Mouse (Mus musculus) CH12.LX (cell line): ENCODE data around the gene Pold1. TPM values are rescaled to one million over a fixed set of nuclear protein-coding genes. Genes with fewer than 3 reads are reported as not detected.

ENCODE experiments used
- DNase-seq: peaks from one replicate; pipeline ENCODE4 v3.0.0-alpha.2; 2013; ENCODE audit errors: extremely low read depth
- H3K27ac ChIP-seq: 2 replicates; pipeline ENCODE4 v1.5.1; 2012; ENCODE audit warnings: low read depth, mild to moderate bottlenecking, control low read depth, moderate library complexity; ENCODE audit not compliant: insufficient read depth
- H3K27me3 ChIP-seq: replicated peaks from 2 replicates; pipeline ENCODE3; 2012; ENCODE audit warnings: inconsistent platforms
- H3K36me3 ChIP-seq, 2 experiments: replicated peaks in 1 of 2; 2 replicates each; pipeline versions ENCODE3 to v1.6.1; 2012; ENCODE audit warnings: inconsistent platforms in 1 of 2, low read length in 1 of 2, mild to moderate bottlenecking in 1 of 2, mixed read lengths in 1 of 2, moderate library complexity in 1 of 2; ENCODE audit not compliant: control insufficient read depth in 1 of 2, insufficient read depth in 1 of 2
- H3K4me1 ChIP-seq, 2 experiments: 2 replicates each; pipeline ENCODE4 v1.6.1; 2012; ENCODE audit warnings: inconsistent platforms in 1 of 2, moderate library complexity in 1 of 2; ENCODE audit not compliant: insufficient read depth in 2 of 2, control insufficient read depth in 1 of 2
- H3K4me2 ChIP-seq: 2 replicates; pipeline ENCODE4 v1.6.1; 2012; ENCODE audit warnings: low read depth, mild to moderate bottlenecking, control low read depth; ENCODE audit not compliant: poor library complexity, insufficient read depth, severe bottlenecking
- H3K4me3 ChIP-seq, 3 experiments: fragments of 150-350 bp in 1 of 3; sonication (generic) in 1 of 3; replicated peaks in 1 of 3; 2 replicates each; pipeline versions ENCODE3 to v1.5.1; 2011 to 2012; ENCODE audit warnings: low read depth in 2 of 3, low read length in 2 of 3, mild to moderate bottlenecking in 2 of 3, moderate library complexity in 2 of 3, control low read depth in 1 of 3, improper control_type of control experiment in 1 of 3, inconsistent platforms in 1 of 3, mixed read lengths in 1 of 3; ENCODE audit not compliant: poor library complexity in 1 of 3
- H3K79me2 ChIP-seq: replicated peaks from 2 replicates; pipeline ENCODE4 v1.6.1; 2012; ENCODE audit warnings: mild to moderate bottlenecking, moderate library complexity; ENCODE audit not compliant: control insufficient read depth, poor library complexity, insufficient read depth, severe bottlenecking; ENCODE audit errors: extremely low read depth
- H3K9ac ChIP-seq: 2 replicates; pipeline ENCODE4 v1.6.1; 2012; ENCODE audit warnings: low read depth, mild to moderate bottlenecking, control low read depth, moderate library complexity; ENCODE audit not compliant: insufficient read depth
- H3K9me3 ChIP-seq: replicated peaks from 2 replicates; pipeline ENCODE3; 2012; ENCODE audit warnings: low read length, inconsistent platforms, mixed read lengths
- CHD1 ChIP-seq: IDR thresholded peaks from 2 replicates; pipeline ENCODE4 v1.6.1; 2012; ENCODE audit warnings: low read depth, low read length, improper control_type of control experiment, inconsistent platforms
- CHD2 ChIP-seq: IDR thresholded peaks from 2 replicates; pipeline ENCODE4 v1.6.1; 2011; ENCODE audit warnings: low read length, improper control_type of control experiment
- CTCF ChIP-seq, 2 experiments: IDR thresholded peaks in 1 of 2; conservative IDR thresholded peaks in 1 of 2; 2 replicates each; pipeline ENCODE4 v1.5.1; 2011 to 2012; ENCODE audit warnings: low read depth in 2 of 2, low read length in 2 of 2, improper control_type of control experiment in 1 of 2, inconsistent platforms in 1 of 2, mild to moderate bottlenecking in 1 of 2, moderate library complexity in 1 of 2
- ETS1 ChIP-seq: conservative IDR thresholded peaks from 2 replicates; pipeline ENCODE4 v1.6.1; 2012; ENCODE audit warnings: low read depth, mild to moderate bottlenecking, inconsistent platforms, low read length, improper control_type of control experiment, moderate library complexity
- GABPA ChIP-seq: IDR thresholded peaks from 2 replicates; pipeline ENCODE4 v1.6.1; 2012; ENCODE audit warnings: low read depth, low read length, improper control_type of control experiment, inconsistent platforms; ENCODE audit not compliant: insufficient replicate concordance
- HCFC1 ChIP-seq: IDR thresholded peaks from 2 replicates; pipeline ENCODE4 v1.6.1; 2012; ENCODE audit warnings: low read depth, mild to moderate bottlenecking, inconsistent platforms, low read length, improper control_type of control experiment
- JUND ChIP-seq: conservative IDR thresholded peaks from 2 replicates; pipeline ENCODE4 v1.6.1; 2011; ENCODE audit warnings: low read depth, low read length, improper control_type of control experiment
- KAT2A ChIP-seq: IDR thresholded peaks from 2 replicates; pipeline ENCODE4 v1.6.1; 2012; ENCODE audit warnings: low read length, improper control_type of control experiment, inconsistent platforms; ENCODE audit not compliant: insufficient replicate concordance
- MAX ChIP-seq: IDR thresholded peaks from 2 replicates; pipeline ENCODE4 v1.6.1; 2011; ENCODE audit warnings: low read length, improper control_type of control experiment
- MAZ ChIP-seq: IDR thresholded peaks from 2 replicates; pipeline ENCODE4 v1.6.1; 2012; ENCODE audit warnings: low read depth, mild to moderate bottlenecking, inconsistent platforms, low read length, improper control_type of control experiment, moderate library complexity
- MXI1 ChIP-seq: IDR thresholded peaks from 2 replicates; pipeline ENCODE4 v1.6.1; 2011; ENCODE audit warnings: mild to moderate bottlenecking, low read depth, low read length, improper control_type of control experiment
- MYC ChIP-seq: IDR thresholded peaks from 2 replicates; pipeline ENCODE4 v1.6.1; 2011; ENCODE audit warnings: low read depth, mild to moderate bottlenecking, improper control_type of control experiment, low read length
- NELFE ChIP-seq: IDR thresholded peaks from 2 replicates; pipeline ENCODE4 v1.6.1; 2011; ENCODE audit warnings: low read depth, low read length, improper control_type of control experiment
- NRF1 ChIP-seq: IDR thresholded peaks from 2 replicates; pipeline ENCODE4 v1.6.1; 2014; ENCODE audit warnings: low read depth, mild to moderate bottlenecking, inconsistent platforms, low read length, improper control_type of control experiment, moderate library complexity
- PAX5 ChIP-seq: IDR thresholded peaks from 2 replicates; pipeline ENCODE4 v1.6.1; 2012; ENCODE audit warnings: low read length, inconsistent platforms, mixed read lengths
- POLR2AphosphoS2 ChIP-seq: IDR thresholded peaks from 2 replicates; pipeline ENCODE4 v1.6.1; 2011; ENCODE audit warnings: low read depth, low read length, improper control_type of control experiment
- RAD21 ChIP-seq: IDR thresholded peaks from 2 replicates; pipeline ENCODE4 v1.6.1; 2011; ENCODE audit warnings: low read depth, mild to moderate bottlenecking, low read length, improper control_type of control experiment, moderate library complexity
- RCOR1 ChIP-seq: conservative IDR thresholded peaks from 2 replicates; pipeline ENCODE4 v1.6.1; 2012; ENCODE audit warnings: low read depth, mild to moderate bottlenecking, inconsistent platforms, low read length, improper control_type of control experiment
- SMC3 ChIP-seq: IDR thresholded peaks from 2 replicates; pipeline ENCODE4 v1.6.1; 2011; ENCODE audit warnings: low read depth, low read length, improper control_type of control experiment
- TBP ChIP-seq: conservative IDR thresholded peaks from 2 replicates; pipeline ENCODE4 v1.6.1; 2011; ENCODE audit warnings: low read depth, low read length, improper control_type of control experiment
- TCF12 ChIP-seq: IDR thresholded peaks from 2 replicates; pipeline ENCODE4 v1.6.1; 2014; ENCODE audit warnings: low read depth, mild to moderate bottlenecking, inconsistent platforms, low read length, improper control_type of control experiment
- USF2 ChIP-seq: conservative IDR thresholded peaks from 2 replicates; pipeline ENCODE4 v1.6.1; 2011; ENCODE audit warnings: low read depth, low read length, improper control_type of control experiment
- ZC3H11A ChIP-seq: IDR thresholded peaks from 2 replicates; pipeline ENCODE4 v1.6.1; 2012; ENCODE audit warnings: low read depth, mild to moderate bottlenecking, inconsistent platforms, low read length, improper control_type of control experiment
- ZKSCAN1 ChIP-seq: IDR thresholded peaks from 2 replicates; pipeline ENCODE4 v1.6.1; 2012; ENCODE audit warnings: low read depth, inconsistent platforms, low read length, improper control_type of control experiment, borderline replicate concordance
- ZNF384 ChIP-seq: IDR thresholded peaks from 2 replicates; pipeline ENCODE4 v1.6.1; 2012; ENCODE audit warnings: low read depth, low read length, improper control_type of control experiment, inconsistent platforms
- dilution Hi-C: fragments of 300-500 bp; cut with MboI; formaldehyde crosslinking; loops from 2 replicates; pipeline ENCODE4 v1.14.3; 2020; ENCODE audit warnings: low sequenced_read_pairs; ENCODE audit not compliant: extremely low pct_unique_long_range_greater_than_20kb, extremely low pct_ligation_motif_present
- in situ Hi-C: fragments of 300-500 bp; cut with MboI; formaldehyde crosslinking; loops from 3 replicates; pipeline ENCODE4 v1.14.3; 2019; ENCODE audit warnings: low sequenced_read_pairs, low pct_ligation_motif_present, low pct_unique_long_range_greater_than_20kb, mixed read lengths
- polyA plus RNA-seq: library from polyadenylated mRNA; unstranded; fragments of >175 nt; gene quantifications from 2 replicates; pipeline ENCODE4 v1.2.1, GENCODE M21; 2012; ENCODE audit warnings: low read depth; ENCODE audit not compliant: insufficient read length
- total RNA-seq, 2 experiments: library from RNA; depleted of rRNA; stranded (reverse); fragments of 300-350 nt in 1 of 2; fragments of >200 nt in 1 of 2; gene quantifications; 2 replicates each; pipeline ENCODE4 v1.2.3; 2012 to 2014

Gene Pold1
- total and polyA plus RNA-seq, 3 experiments, result 49.3 to 131 (median 67.6) TPM

GRCm38 (mm10) chr7:44543071-44543470 lies 5.6 kb downstream of the Pold1 start:
- no peak overlapping the region for H3K4me3 ChIP-seq
- peaks cover 54 to 75% of the 10 kb centered on the region in 2 experiments for H3K36me3 ChIP-seq
- no peak overlapping the region for H3K9ac ChIP-seq
- no peak overlapping the region for H3K27ac ChIP-seq
- dilution Hi-C loops (no loop called here), in situ Hi-C loops (no loop called here)
- H3K9me3 ChIP-seq, result peaks cover 3% of the 10 kb centered on the region
- no peaks in the 10 kb centered on the region for H3K27me3 ChIP-seq
- DNase-seq, result no peak
- peaks cover 12 to 54% of the 10 kb centered on the region in 2 experiments for H3K4me1 ChIP-seq
- H3K4me2 ChIP-seq, result no peak overlapping the region
- H3K79me2 ChIP-seq, result peaks cover 10% of the 10 kb centered on the region; the same call in 1 of the 2 replicates
- no peak for TF ChIP-seq ZNF384
- no peak for TF ChIP-seq PAX5
- no peak for TF ChIP-seq SMC3
- TF ChIP-seq CHD2, result no peak
- TF ChIP-seq ZKSCAN1, result no peak
- no peak for TF ChIP-seq RCOR1
- TF ChIP-seq KAT2A, result no peak
- no peak for TF ChIP-seq MXI1
- no peak for TF ChIP-seq GABPA
- no peak for TF ChIP-seq MAZ
- no peak for TF ChIP-seq USF2
- TF ChIP-seq ETS1, result no peak
- TF ChIP-seq POLR2AphosphoS2, result no peak

- Histone ChIP-seq H3K4me3 (no peak overlapping the region), H3K27me3 (no peaks in the 10 kb centered on the region), H3K9me3 (peaks cover 3% of the 10 kb centered on the region), H3K4me2 (no peak overlapping the region), H3K27ac (no peak overlapping the region), H3K9ac (no peak overlapping the region), H3K36me3 (peaks cover 58 to 80% of the 10 kb centered on the region in 2 experiments), H3K79me2 (peaks cover 7% of the 10 kb centered on the region; the same call in 1 of the 2 replicates), H3K4me1 (peaks cover 12 to 57% of the 10 kb centered on the region in 2 experiments)
- DNase-seq, result no peak
- in situ Hi-C loops (no loop called here), dilution Hi-C loops (no loop called here)
- TF ChIP-seq RAD21 (no peak), TCF12 (no peak), HCFC1 (no peak), JUND (no peak), ZC3H11A (no peak), POLR2AphosphoS2 (no peak), MYC (no peak), ZNF384 (no peak), NRF1 (no peak), RCOR1 (no peak), TBP (no peak), CHD1 (no peak), ZKSCAN1 (no peak), NELFE (no peak), MAX (no peak), MAZ (no peak), CTCF (conservative IDR thresholded peaks at IDR 0.05 in 1 of 2, IDR thresholded peaks at IDR 0.05 in 1 of 2; ENCODE audit: low read depth in 2 of 2, low read length in 2 of 2) (no peak)
Observed at GRCm38 (mm10) chr7:44542555-44542954, 6.1 kb downstream of the Pold1 start.
